Mouse (Mus musculus) liver, adult 10 weeks (tissue): ENCODE data around the gene Fgg. TPM values are rescaled to one million over a fixed set of nuclear protein-coding genes. Genes with fewer than 3 reads are reported as not detected.

Experiments used
- polyA plus RNA-seq: library from polyadenylated mRNA; stranded (reverse); fragments of 350-450 nt; fragmentation: Illumina TruSeq; extraction: RNeasy Lipid Tissue Mini Kit (QIAGEN cat#74804); gene quantifications from one replicate; pipeline ENCODE4 v1.2.3, GENCODE M21; 2014; ENCODE audit warnings: low read depth, low replicate concordance

Gene Fgg
- polyA plus RNA-seq = 6,189 TPM

DNA sequence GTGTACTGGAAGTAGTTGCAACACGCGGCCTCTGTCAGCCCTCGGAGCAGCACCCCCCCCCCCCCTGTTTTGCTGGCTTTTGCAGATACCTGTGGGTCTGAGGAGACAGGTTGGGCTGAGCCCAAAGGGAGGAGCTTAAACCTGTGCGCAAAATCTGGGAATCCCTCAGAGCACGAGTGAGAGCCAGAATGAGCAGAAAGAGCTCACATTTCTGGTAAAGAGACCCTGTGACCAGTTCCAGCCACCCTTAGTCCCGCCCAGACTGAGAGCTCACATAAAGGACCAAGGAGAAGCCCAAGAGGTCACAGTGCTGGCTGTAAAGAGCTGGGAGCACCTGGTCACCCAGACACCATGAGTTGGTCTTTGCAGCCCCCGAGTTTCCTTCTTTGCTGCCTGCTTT is at the start of gene Fgg:
Gene Fgg, plus strand, starts transcription at position 168 of the 400 bp plus-strand sequence.

GRCm38 (mm10) chr3:83025475-83026301 is 18.2 kb downstream of the Fgg start, which contains the start of gene Fga:
Gene Fga, plus strand, starts transcription at chr3:83026076.

GRCm38 (mm10) chr3:83049680-83050079 is 42.2 kb downstream of the Fgg start, which contains the start of gene Fgb:
Gene Fgb, minus strand, starts transcription at chr3:83049863.

GRCm38 (mm10) chr3:83055281-83056038 is 47.9 kb downstream of the Fgg start, which contains the start of gene Plrg1:
Gene Plrg1, plus strand, starts transcription at chr3:83055522.

Other genes with a start within 250 kb of the Fgg start
- gene Rbm46, start 131.2 kb upstream of the Fgg start, polyA plus RNA-seq = 0.34 TPM
- 15.6 TPM for gene Lrat, start 103.8 kb upstream of the Fgg start, polyA plus RNA-seq
- 3,399 TPM for gene Fga, start 18.4 kb downstream of the Fgg start, polyA plus RNA-seq
- 2,273 TPM for gene Fgb, start 42.1 kb downstream of the Fgg start, polyA plus RNA-seq
- gene Plrg1, start 47.8 kb downstream of the Fgg start, polyA plus RNA-seq = 18.1 TPM
- gene Dchs2, start 120.2 kb downstream of the Fgg start, polyA plus RNA-seq = not detected